Mouse (Mus musculus): ENCODE results near the gene Pnlip. TPM values are rescaled to one million over a fixed set of nuclear protein-coding genes. Genes with fewer than 3 reads are reported as not detected.

Pnlip gene
- total RNA-seq, 2 experiments from 2014 or later, result not detected

- DNase-seq (ENCODE audit: low spot score in 2 of 2), result no peak
Observed at GRCm38 (mm10) chr19:58726551-58726950, 74.3 kb downstream of the Pnlip start.

GRCm38 (mm10) chr19:58727756-58728155 lies 75.5 kb downstream of the Pnlip start:
- DNase-seq (ENCODE audit: low spot score in 2 of 2), result no peak

- DNase-seq (ENCODE audit: low spot score in 2 of 2), result no peak
Observed at GRCm38 (mm10) chr19:58728445-58729031, 76.2 kb downstream of the Pnlip start, which contains the start of gene Pnliprp1. TSS of gene Pnliprp1 (plus strand) at chr19:58728887.

Other genes starting within 250 kb of the Pnlip start
- 1 to 10 TPM; 1.0 to 2.9 TPM for gene Gfra1, start 196.6 kb upstream of the Pnlip start, total RNA-seq (2021)
- not detected for gene Ccdc172, start 140.5 kb upstream of the Pnlip start, total RNA-seq (2021)
- gene Pnliprp1, start 76.4 kb downstream of the Pnlip start, total RNA-seq (2021), result not detected
- gene Pnliprp2, start 107.2 kb downstream of the Pnlip start, total RNA-seq (2021), result not detected
- gene 1700019N19Rik, start 142.0 kb downstream of the Pnlip start, total RNA-seq (2021), result not detected

All from adrenal gland, adult 18-20 months (tissue).